Mouse (Mus musculus): ENCODE data around the gene Mcmbp.

The Mcmbp gene

GRCm38 (mm10) chr7:128740334-128740733, at the start of gene Mcmbp:
Gene Mcmbp (minus strand): TSS chr7:128740495.
- peak; percentile 98 for DNase-seq

GRCm38 (mm10) chr7:128790045-128790444, 49.8 kb upstream of the Mcmbp start:
- DNase-seq: no peak

- no peak for DNase-seq
These were observed 41.6 kb upstream of the Mcmbp start for GRCm38 (mm10) chr7:128781846-128782245.

GRCm38 (mm10) chr7:128779305-128779704, 39.0 kb upstream of the Mcmbp start:
- DNase-seq: peak; percentile 70

- DNase-seq: no peak
These were observed 36.9 kb upstream of the Mcmbp start for GRCm38 (mm10) chr7:128777201-128777600.

- no peak for DNase-seq
These were observed 26.4 kb upstream of the Mcmbp start for GRCm38 (mm10) chr7:128766696-128767095.

- DNase-seq: no peak
These were observed 18.7 kb upstream of the Mcmbp start for GRCm38 (mm10) chr7:128758948-128759347.

GRCm38 (mm10) chr7:128755396-128755795, 15.1 kb upstream of the Mcmbp start:
- no peak for DNase-seq

- DNase-seq: no peak
These were observed 11.7 kb upstream of the Mcmbp start for GRCm38 (mm10) chr7:128752012-128752411.

- no peak for DNase-seq
These were observed 10.0 kb upstream of the Mcmbp start for GRCm38 (mm10) chr7:128750296-128750695.

- DNase-seq: no peak
These were observed 8.5 kb upstream of the Mcmbp start for GRCm38 (mm10) chr7:128748758-128749157.

GRCm38 (mm10) chr7:128746151-128746550, 5.9 kb upstream of the Mcmbp start:
- DNase-seq: no peak

- DNase-seq: peak; percentile 96
These were observed 4.6 kb upstream of the Mcmbp start, which contains the start of gene Sec23ip for GRCm38 (mm10) chr7:128744684-128745485. Gene Sec23ip (plus strand): TSS chr7:128744943.

- DNase-seq: no peak
These were observed 3.6 kb upstream of the Mcmbp start for GRCm38 (mm10) chr7:128743898-128744297.

GRCm38 (mm10) chr7:128739462-128740277, 625 bp downstream of the Mcmbp start:
- peak; percentile 38 for DNase-seq

GRCm38 (mm10) chr7:128739116-128739461, 1.2 kb downstream of the Mcmbp start:
- no peak for DNase-seq

- no peak for DNase-seq
These were observed 2.3 kb downstream of the Mcmbp start for GRCm38 (mm10) chr7:128738041-128738440.

- no peak for DNase-seq
These were observed 8.7 kb downstream of the Mcmbp start for GRCm38 (mm10) chr7:128731585-128731984.

GRCm38 (mm10) chr7:128728738-128729137, 11.6 kb downstream of the Mcmbp start:
- DNase-seq: no peak

GRCm38 (mm10) chr7:128727701-128728100, 12.6 kb downstream of the Mcmbp start:
- no peak for DNase-seq

GRCm38 (mm10) chr7:128726999-128727398, 13.3 kb downstream of the Mcmbp start:
- no peak for DNase-seq

GRCm38 (mm10) chr7:128725189-128725588, 15.1 kb downstream of the Mcmbp start:
- no peak for DNase-seq

- peak; percentile 71 for DNase-seq
These were observed 15.5 kb downstream of the Mcmbp start for GRCm38 (mm10) chr7:128724761-128725160.

GRCm38 (mm10) chr7:128717991-128718390, 22.3 kb downstream of the Mcmbp start:
- DNase-seq: no peak

Data from right cerebral cortex, postnatal 14 days (tissue).